Mouse (Mus musculus) c-Kit-negative CD71-positive TER-119-positive erythroid progenitor cells, embryonic 14.5 days (primary cell): ENCODE data around the gene Cpne2.

ENCODE experiments used
- DNase-seq: peaks from one replicate; pipeline ENCODE4 v3.0.0-alpha.2; 2013; ENCODE audit warnings: low read depth, low spot score

Cpne2 gene

GRCm38 (mm10) chr8:94532873-94533671 is at the start of gene Cpne2:
Cpne2 (plus strand) TSS chr8:94532990.
- no peak for DNase-seq

DNA sequence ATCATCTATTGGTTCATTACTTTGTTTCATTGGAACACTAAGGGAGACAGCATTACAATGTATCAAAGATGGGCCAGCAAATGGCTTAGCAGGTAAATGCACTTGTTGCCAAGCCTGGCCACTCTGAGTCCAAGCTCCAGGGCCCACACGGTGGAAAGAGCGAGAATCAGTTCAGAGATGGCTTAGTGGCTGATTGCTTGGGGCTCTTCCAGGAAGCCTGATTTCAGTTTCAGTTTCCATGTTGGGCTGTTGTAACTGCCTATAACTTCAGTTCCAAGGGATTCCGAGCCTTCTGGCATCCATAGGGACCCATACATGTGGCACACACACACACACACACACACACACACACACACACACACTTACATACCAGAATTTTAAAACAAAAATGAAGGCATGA is 47.5 kb upstream of the Cpne2 start:
- DNase-seq = no peak

DNA sequence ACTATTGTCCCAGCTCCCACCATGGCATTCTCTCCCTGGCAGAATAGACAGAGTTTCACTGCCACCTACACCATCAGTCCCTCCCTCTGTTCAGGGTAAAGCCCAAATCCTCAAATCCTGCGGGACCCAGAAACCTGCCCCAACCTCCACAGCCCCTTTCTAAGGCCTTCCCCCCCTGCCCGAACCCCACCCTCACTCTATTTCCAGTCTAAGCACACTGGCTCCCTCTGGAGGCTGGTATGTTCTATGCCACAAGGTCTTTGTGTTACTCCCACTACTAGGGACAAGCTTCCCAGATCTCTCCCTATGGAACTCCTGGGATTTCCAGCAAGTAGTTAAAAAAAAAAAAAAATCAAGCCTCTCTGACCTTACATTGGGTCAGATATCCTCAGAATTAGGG is 46.9 kb upstream of the Cpne2 start:
- no peak for DNase-seq

GRCm38 (mm10) chr8:94488016-94488415 is 44.8 kb upstream of the Cpne2 start:
- no peak for DNase-seq

DNA sequence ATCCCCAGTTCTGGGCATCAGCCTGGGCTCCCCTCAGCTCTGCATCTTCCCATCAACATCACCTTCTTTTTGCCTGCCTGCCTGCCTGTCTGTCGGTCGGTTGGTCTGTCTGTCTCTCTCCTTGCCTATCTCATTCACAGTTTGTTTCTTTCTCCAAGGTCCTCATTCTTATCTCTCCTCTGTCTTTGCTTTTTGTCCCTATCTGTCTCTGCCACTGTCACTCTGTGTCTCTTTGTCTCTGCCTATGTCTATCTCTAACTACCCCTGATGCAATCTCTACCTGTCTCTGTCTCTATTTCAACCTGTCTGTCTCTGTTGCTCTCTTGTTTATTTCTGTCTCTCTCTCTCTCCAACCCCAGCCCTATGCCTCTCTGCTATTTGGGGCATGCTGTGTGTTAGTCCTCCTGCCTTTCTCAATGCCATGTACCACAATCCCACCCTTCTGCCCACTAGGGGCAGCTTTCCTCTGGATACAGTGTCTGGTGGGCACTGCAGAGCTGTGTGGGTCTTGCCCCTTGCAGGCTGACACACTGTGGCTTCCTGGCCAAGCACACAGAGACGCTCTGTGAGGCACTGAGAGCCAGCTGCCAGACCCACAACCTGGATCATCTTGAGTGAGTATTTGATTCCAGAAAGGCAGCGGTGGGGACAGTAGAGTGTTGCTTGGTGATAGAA is 42.8 kb upstream of the Cpne2 start:
- no peak for DNase-seq

- DNase-seq = peak; percentile 11
These were observed 40.6 kb upstream of the Cpne2 start for GRCm38 (mm10) chr8:94492021-94492681.

DNA sequence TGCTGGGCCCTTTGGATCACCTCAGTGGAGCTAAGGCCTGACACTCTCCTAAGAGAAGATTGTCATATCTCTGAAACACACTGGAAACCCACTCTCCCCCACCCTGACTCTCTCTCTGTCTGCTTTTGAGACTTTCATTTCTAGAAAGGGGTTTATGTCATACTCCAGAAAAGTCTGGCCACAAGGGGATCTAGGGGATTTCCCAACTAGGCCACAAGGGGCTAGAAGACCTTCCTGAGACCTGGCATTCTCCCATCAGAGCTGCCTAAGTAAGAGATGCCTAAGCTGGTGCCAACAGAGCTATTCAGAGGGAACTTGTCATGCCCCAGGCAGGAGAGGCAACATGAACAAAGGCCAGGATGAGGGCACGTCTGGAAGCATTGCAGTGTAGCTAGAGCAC is 39.5 kb upstream of the Cpne2 start:
- no peak for DNase-seq

GRCm38 (mm10) chr8:94515430-94516208 is 17.2 kb upstream of the Cpne2 start:
- no peak for DNase-seq

GRCm38 (mm10) chr8:94516209-94516593 is 16.6 kb upstream of the Cpne2 start:
- DNase-seq = no peak

- no peak for DNase-seq
These were observed 16.0 kb upstream of the Cpne2 start for GRCm38 (mm10) chr8:94516766-94517165.

DNA sequence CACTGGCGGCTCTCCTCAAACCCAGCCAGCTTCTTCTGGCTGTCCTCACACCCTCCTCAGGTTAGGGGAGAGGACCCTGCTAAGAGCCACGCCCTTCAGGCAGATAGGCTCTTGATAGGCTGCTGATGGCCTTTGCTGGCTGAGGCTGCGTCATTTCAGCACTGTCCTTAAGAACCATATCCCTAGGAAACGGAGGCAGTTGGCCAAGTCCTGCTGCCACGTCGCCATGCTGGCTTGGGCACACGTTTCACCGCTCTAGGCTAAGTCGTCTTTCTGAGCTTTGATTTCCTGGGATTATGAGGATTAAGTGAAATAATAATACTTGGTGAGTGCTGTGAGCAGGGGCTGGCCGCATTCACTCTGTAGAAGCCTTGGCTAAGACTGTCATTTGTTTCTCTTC is 14.5 kb upstream of the Cpne2 start:
- no peak for DNase-seq

DNA sequence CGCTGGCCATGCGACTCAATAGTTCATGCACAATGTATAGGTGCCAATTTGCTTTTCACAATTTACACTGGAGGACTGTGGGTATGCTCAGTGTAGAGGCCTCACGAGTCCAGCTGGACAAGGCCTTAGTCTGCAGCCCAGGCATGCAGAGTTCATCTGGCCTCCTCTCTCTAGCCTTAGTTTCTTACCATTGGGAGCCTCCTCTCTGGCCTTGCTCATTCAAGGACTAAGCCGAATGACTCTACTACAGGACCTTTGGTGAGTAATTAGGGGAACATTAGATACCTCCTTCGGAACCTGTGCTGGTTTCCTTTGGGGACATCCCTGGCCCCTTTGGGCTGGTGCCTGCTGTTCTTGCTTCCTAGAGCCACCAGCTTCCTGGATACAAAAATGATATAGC is 13.8 kb upstream of the Cpne2 start:
- DNase-seq = no peak

GRCm38 (mm10) chr8:94521481-94521880 is 11.3 kb upstream of the Cpne2 start:
- DNase-seq = no peak

GRCm38 (mm10) chr8:94522482-94522881 is 10.3 kb upstream of the Cpne2 start:
- DNase-seq = no peak

GRCm38 (mm10) chr8:94524554-94524953 is 8.2 kb upstream of the Cpne2 start:
- DNase-seq = no peak

DNA sequence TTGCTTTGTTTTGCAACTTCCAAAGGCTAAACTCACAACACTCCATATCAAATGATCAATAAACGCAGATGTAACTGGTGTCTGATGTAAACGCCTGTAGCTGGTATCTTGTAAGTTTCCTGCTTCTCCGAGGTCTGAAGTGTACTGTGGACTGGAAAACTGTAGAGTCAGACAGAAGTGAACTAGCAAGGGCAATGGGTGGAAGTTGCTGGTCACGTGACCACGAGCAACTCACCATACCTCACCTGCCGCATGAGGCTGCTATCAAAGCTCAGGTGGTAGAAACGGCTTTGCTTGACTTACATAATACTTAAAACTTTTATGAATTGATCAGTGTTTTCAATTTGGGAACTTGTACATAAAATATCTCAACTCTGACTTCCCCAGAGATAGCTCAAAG is 5.6 kb upstream of the Cpne2 start:
- DNase-seq = no peak

- peak; percentile 6 for DNase-seq
These were observed 4.5 kb upstream of the Cpne2 start for GRCm38 (mm10) chr8:94528245-94528644.

- no peak for DNase-seq
These were observed 2.9 kb upstream of the Cpne2 start for GRCm38 (mm10) chr8:94529875-94530274.

DNA sequence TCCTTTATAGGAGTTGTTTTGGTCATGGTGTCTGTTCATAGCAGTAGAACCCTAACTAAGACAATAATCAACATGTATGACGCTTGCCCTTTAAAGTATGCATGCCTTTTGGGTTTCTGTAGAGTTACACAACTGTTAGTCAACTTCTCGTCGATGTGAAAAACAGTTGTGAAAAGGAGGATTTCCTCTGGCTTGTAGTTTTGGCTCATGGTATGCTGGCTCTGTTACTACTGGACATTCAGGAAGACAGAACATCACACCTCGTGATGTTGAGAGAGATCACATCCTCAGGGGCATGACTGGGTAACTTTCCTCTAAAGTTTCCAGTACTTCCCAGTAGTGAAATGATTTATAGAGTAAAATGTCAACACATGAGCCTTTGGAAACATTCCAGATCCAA is 2.1 kb upstream of the Cpne2 start:
- no peak for DNase-seq

DNA sequence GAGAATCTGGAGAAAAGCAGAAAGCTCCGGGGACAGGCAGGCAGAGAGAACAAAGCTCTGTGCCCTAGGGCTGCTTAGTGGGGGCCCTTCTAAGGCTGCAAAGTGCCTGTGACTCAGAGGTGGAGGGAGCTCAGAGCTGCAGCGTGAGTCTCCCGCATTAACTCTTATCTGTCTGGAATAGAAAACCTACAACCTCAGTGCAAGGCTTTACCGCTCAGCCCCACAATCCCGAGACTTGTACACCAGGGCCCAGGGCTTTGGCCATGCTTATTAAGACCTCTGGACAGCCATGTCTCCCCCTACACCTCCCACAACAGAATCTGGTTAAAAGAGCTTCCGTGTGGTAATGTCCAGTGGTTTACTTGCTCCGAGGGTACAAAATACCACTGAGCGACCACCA is 790 bp upstream of the Cpne2 start:
- no peak for DNase-seq

DNA sequence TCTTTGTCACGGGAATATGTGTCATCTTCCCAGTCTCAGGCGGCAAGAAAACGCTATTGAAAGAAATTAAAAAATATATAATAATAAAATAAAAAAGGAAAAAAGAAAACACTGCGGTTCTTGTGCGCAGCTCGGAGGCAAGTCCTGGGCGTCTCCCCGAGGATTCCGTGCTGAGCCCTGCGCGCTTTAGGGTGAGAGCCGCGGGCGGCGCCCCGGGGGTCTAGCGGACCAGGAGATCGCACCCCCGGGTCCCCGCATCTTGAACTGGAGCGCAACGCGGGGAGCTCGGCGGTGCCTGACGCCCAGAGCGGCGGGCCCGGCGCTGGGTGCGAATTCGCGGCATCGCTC is 291 bp upstream of the Cpne2 start:
- no peak for DNase-seq

DNA sequence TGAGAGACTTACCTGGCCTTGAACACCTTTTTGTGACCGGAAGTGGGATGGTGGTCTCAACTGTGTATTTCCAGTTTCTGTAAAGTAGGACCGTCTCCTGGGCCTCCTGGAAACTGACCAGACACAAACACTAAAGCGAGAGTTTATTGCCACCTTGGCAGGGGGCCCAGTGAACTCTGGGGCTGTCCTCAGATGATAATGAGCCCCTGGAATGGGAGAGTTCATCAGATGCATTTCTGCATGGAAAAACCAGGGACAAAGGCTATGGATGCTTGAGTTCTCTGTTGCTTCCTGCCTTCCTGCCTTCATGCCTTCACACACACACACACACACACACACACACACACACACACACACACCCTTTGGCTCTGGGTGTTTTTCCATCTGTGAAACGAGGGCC is 1.8 kb downstream of the Cpne2 start:
- no peak for DNase-seq
